Mouse (Mus musculus) CH12F3 (cell line): ENCODE data around the gene Sik3.

ENCODE experiments used
- in situ Hi-C: fragments of 300-500 bp; cut with MboI; formaldehyde crosslinking; loops from 2 replicates; pipeline ENCODE4 v1.14.3; 2020; ENCODE audit warnings: low sequenced_read_pairs

Sik3 gene

DNA sequence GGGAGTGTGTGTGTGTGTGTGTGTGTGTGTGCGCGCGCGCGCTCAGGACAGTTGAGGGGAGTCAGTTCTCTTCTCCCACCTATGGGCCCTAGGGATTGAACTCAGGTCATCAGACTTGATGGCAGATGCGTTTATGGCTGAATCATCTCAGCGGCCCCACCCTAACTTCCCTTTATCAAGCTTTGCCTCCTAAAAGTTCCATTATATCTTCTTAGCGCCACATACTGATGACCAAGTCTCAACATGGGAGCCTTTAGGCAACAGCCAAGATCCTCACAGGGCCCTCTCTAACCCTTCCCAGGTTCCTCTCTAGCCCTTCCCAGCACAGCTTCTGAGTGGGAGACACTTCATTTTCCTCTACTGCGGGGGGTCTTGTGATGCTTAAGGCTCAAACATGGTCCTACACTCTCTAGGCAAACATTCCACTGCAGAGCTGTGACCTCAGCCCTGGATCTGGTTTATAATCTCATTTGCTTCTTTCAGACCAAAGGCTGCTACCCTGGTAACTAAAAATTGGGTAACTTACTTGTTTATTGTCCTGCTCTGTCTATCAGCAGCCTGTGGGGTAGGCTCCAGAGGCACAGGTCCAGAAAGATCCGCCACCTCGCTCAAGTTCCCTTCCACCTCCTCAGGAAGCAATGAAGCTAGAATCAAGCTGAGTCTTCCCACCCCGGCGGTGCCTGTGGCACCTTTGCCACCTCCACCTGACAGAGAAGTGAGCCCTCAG, 204.3 kb downstream of the Sik3 start:
- in situ Hi-C loops = no loop called here

DNA sequence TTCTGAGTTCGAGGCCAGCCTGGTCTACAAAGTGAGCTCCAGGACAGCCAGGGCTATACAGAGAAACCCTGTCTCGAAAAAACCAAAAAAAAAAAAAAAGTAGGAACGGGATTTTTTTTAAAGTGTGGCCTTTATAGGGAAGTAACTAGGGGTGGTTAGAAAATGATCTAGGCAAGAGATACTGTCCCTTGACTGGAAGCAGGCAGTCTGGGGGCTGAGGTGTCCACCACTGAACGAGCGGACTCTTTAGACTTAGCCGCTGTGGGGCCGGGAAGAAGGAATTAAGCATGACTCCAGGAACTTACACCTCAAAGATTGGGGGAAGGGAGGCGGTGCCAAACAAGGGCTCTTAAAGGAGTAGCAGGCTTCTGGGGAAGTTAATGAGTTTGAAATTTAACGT, 205.6 kb downstream of the Sik3 start:
- in situ Hi-C loops = no loop called here

DNA sequence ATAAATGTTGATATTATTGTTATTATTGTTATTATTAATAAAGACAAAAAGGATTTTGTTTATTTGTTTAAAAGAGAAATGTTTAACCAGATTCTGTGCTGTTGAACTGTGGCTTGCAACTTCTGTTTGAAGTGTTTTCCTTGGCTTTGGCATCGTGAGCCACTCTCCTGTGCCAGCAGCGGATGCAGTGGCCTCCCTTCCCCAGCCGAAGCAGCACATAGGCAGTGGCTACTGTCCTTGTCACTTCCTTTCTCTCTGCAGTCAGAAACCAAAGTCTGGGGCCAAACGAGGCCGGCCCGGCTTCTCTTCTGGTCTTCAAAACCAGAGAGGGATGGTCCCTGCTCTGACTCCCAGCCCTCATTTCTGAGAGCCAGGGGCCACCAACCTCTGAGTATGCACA, 210.5 kb downstream of the Sik3 start:
- in situ Hi-C loops = no loop called here

DNA sequence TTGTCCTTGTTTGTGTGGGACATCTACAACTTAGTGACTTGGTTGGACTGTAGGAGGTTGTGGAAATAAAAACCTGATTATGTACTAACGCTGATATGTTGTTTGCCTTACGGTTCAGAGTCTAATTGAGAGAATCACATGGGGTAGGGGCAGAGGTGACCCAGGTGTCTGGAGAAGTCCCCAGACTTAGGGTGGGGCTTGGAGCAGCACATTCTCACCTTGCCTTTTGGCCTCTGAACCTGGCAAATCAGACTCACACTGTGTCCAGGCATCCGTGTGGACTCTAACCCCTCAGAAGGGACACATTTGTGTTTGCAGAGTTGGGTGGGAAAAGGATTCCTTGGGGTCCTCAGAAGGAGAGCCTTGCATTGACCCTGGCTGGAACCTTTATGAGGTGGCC, 211.5 kb downstream of the Sik3 start:
- in situ Hi-C loops = no loop called here

DNA sequence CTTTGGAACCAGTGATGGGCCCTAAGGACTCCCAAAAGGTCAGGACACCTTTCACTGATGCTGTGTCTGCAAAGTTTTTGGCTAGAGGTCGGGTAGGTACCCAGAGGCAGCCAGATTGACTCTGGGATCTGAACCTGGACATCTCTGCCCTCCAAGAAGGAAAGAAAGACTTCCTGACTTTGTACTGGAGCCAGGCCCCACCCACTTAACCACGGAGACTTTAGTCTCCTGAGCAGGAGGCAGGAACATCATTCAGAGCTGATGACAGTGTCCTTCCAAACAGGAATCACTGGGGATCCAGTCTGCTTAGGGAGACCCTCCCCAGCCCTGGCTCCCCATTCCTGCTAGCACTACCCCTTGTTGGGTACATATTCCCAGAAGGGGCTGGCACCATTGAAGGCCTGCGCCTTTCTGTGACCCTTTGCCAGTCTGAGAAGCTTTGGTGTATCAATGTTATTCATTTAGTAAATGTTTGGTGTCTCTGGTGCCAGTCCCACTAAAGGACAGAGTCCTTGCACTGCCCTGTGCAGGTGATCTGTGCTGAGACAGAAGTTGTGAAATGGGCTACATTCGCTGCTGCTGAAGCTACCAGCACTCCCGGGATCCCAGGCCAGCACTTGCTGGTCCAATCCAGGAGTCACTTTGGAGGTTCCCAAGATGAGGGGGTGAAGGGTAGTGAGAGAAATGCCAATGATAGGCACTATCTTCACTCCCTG, 212.5 kb downstream of the Sik3 start:
- in situ Hi-C loops = no loop called here

DNA sequence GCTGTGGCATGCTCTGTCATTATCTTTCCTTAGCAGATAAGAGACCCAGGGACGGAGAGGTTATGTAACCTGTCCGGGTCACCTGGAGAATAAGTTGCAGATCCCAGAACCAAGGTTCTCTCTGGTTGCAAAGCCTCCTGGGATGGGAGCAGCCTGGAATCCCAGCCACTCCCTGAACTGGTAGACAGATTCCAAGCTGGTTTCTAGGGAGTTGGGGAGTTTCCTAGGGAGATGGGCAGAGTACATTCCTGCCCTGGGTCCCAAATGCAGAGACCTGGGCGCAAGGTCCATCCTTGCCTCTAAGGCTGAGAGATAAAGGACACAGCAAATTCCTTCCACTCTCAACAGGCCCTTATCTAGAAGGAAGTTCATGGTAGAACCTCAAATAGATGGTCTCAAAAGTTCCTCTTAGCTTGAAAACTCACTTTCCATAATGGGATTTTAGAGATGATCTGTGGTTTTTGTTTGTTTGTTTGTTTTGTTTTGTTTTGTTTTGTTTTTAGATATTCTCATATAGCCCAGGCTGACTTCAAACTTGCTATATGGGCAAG, 214.5 kb downstream of the Sik3 start:
- in situ Hi-C loops = no loop called here

DNA sequence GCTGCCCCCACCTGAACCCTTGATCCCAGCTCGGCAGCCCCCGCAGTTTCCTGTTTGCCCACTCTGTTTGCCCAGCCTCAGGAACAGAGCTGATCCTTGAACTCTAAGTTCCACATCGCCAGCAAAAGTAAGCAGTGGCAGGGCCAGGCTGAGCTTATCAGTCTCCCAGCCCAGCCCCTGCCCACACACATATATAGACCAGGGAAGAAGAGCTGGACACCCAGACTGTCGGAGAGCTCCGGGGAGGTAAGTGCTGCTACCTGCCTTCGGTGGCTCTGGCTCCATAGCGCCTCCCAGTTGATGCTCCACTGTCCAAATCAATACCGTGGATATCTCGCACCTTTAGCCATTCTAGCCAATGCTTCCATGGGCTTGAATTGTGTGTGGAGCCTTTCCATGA, 215.9 kb downstream of the Sik3 start, which contains the start of gene Apoa1:
Apoa1 (plus strand) TSS at position 90 of the 400 bp plus-strand sequence.
- in situ Hi-C loops = no loop called here

DNA sequence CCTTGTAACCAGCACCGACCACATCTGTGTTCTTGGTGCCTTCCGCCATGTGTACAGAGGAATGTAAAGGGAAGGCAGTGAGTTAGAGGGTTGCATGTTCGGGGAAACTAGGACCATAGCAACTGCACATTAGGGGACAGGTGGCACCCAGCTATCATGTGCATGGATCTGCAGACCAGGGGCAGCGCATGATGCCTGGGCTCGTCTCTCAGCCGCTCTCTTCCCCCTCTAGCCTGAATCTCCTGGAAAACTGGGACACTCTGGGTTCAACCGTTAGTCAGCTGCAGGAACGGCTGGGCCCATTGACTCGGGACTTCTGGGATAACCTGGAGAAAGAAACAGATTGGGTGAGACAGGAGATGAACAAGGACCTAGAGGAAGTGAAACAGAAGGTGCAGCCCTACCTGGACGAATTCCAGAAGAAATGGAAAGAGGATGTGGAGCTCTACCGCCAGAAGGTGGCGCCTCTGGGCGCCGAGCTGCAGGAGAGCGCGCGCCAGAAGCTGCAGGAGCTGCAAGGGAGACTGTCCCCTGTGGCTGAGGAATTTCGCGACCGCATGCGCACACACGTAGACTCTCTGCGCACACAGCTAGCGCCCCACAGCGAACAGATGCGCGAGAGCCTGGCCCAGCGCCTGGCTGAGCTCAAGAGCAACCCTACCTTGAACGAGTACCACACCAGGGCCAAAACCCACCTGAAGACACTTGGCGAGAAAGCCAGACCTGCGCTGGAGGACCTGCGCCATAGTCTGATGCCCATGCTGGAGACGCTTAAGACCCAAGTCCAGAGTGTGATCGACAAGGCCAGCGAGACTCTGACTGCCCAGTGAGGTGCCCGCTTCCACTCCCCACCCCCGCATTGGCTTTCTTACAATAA, 217.2 kb downstream of the Sik3 start:
- in situ Hi-C loops = no loop called here

DNA sequence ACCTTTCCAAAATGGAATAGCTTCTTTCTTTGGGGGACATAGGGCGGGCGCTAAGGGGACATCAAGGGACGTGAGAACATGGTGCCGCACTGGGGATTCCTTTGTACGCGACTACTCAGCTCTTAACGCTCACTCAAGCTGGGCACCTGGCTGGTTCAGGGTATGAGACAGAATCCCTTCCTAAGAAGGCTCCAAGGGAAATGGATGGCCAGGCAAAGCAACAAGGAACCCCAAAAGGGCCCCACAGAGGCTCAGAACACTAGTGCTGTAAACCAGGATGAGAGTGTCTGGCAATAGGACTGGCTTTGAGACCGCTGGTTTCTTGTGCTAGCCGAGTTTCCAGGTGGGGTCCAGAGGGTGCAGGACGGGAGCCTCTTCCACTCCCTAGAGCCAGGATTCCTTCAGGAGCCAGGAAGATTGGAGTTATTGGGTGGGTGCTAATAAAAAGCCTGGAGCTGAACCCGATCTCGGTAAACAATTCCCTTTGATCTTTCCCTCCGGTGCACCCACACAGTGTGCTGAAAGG, 217.9 kb downstream of the Sik3 start:
- in situ Hi-C loops = no loop called here

DNA sequence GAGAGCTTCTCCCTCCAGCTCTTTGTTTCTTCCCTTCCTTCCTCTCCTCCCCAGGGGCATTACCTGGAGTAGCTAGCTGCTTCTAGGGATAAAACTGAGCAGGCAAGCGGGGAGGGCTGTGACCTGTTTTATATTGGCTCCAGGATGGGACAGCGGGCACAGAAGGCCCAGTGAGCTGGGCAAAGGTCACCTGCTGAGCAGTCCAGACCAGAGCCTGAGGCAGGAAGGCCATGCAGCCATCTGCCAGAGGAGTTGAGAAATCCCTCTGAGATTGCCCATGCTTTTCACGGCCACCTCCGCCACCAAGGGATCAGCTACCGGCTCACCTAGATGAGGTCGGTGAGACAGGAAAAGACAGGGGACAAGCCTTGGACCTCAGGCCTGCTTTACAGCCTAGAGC, 222.6 kb downstream of the Sik3 start:
- in situ Hi-C loops = no loop called here

DNA sequence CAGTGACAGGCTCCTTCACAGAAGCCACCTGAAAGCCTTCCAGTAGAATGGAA, 222.8 kb downstream of the Sik3 start, which contains the start of gene Apoc3:
Apoc3 (minus strand) TSS at position 41 of the 53 bp plus-strand sequence.
- in situ Hi-C loops = no loop called here

DNA sequence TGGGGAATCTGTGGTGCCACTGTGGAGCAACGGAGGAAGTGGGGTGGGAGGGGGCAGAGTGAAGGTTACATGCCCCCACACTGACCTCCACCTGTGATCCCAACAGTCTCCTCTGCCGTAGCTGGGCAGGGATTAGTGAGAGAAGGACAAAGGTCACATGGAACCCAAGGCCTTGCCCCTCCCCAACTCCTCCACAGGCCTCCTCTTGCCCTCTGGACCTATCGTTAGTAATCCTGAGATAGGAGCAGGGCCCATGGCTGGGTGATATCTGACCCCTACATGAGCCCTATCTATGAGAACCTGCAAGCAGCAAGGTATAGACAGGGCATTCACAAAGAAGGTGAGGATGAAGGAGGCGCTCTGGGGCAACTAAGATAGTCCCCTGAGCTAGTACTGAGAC, 223.0 kb downstream of the Sik3 start:
- in situ Hi-C loops = no loop called here

DNA sequence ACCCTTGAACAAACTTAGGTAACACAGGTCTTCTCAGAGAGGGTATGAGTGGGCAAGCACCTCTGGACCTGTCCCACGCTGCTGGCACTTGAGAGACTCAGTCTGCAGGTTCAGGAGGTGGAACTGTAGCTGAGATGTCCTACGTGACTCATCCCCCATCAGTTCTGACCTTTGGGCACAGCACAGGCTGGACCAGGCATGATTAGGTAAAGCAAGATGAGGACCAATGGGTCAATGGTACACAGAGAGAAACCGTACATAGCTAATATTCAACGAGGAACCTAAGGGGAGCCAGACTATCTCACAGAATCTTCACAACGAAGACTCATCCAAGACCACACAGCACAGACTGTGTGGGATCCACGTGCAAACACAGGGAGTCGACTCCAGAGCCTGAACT, 226.2 kb downstream of the Sik3 start:
- in situ Hi-C loops = no loop called here

DNA sequence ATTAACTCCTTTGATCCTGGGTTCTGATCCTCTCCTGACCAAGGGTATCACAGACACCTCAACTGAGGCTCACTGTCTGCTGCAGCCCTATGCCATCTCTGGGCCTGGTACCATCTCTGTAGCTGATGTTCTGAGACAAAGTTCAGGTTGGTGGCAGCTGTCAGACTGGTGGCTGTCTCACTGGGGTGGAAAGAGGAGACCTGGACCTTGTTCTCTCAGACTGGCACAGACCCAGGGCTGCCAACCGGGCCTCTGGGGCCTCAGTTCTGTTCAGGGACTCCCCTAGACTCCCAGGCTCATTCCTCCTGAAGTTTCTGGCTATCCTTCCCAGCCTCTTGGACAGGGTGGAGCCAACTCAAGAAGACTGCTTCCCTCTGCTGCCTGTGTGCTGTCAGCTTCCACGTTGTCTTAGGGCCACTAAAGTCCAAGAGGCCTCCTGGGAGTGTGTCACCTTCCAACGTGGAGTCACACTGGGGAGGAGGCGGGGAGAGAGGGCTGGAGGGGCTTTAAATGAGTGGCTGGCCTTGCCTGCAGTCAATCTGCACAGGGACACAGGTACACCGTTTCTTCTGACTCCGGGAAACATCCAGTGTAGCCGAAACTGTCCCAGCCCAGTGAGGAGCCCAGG, 228.0 kb downstream of the Sik3 start, which contains the start of gene Apoa4:
Apoa4 (plus strand) TSS at position 171 of the 628 bp plus-strand sequence.
- in situ Hi-C loops = no loop called here

DNA sequence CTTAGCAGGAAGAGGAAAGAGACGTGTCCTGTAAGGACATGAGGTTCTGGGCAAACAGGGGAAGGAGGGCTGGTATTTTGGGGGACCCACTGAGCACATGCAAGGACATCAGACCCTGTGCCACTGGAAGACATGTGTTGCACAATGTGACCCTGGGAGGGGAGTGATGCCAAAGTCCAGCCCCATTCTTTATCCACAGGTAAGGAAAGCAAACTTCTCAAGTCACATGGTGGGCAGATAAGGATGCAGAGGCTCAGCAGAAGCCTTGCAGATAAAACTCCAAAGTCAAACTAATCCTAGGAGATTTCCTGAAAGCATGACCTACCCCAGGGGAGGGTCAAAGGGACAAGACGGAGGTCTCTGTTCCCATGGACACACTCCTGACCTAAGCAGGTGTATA, 229.2 kb downstream of the Sik3 start:
- in situ Hi-C loops = no loop called here

DNA sequence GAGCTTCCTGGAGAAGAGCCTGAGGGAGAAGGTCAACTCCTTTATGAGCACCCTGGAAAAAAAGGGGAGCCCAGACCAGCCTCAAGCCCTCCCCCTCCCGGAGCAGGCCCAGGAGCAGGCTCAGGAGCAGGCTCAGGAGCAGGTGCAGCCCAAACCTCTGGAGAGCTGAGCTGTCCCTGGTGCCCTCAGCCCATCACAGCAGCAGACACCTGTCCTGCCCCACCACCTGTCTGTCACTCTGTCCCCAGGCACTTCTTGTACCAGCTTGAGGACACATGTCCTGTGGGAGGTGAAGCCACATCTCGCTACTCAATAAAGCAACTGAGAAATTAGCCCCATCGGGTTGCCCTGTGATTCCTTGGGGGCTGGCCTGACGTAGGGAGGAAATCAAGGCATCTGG, 230.5 kb downstream of the Sik3 start:
- in situ Hi-C loops = no loop called here

DNA sequence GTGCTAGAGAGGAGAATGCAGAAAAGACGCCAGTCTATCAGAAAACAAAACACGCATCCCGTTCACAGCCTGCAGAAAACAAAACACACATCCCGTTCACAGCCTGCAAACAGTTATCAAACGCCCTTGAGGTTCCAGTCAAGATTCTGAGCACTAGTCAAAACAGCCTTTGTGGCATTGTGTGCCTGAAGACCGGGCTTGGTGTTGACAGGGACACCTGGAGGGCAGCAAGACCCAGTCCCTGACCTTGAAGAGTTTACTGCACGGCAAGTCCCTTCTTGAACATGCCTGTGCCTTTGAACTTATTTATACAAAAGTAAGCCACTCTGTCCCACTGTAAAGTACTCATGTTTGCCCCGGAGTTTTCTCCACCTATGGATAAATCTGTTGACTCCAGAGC, 231.0 kb downstream of the Sik3 start:
- in situ Hi-C loops = no loop called here

DNA sequence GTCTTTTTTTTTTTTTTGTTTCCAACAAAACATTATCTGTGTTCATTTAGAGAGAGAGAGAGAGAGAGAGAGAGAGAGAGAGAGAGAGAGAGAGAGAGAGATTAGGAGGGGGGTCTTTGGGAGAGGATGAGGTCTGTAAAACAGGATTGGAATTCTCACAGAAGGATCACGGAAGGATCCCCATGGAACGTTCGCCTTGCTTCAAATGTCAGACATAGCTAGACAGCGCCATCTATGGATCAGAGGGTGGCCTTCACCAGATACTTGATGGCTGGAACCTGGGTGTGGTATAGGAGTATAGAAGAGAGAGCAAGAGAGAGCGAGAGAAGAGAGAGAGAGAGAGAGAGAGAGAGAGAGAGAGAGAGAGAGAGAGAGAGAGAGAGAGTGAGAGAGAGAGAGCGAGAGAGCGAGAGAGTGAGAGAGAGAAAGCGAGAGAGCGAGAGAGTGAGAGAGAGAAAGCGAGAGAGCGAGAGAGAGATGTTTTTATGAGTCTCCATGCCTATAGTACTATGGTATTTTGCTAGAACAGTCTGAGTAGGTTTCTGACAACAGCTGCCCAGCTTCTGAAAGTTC, 234.2 kb downstream of the Sik3 start:
- in situ Hi-C loops = no loop called here

DNA sequence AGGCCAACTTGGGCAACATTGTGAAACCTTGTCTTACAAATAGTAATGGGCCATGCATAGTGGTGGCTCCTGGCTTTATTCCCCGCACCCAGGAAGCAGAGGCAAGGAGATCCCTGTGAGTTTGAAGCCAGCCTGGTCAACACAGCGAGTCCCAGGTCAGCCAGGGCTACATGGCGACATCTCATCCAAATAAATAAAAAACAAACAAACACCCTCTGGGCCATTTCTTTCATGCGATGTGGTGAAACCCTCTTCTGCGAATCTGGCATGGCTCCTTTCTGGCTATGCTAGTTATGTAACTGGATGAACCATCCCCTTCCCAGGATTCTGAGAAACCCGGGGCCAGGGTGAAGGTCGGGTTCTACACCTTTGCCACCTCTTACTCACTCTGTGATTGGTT, 243.6 kb downstream of the Sik3 start:
- in situ Hi-C loops = no loop called here

DNA sequence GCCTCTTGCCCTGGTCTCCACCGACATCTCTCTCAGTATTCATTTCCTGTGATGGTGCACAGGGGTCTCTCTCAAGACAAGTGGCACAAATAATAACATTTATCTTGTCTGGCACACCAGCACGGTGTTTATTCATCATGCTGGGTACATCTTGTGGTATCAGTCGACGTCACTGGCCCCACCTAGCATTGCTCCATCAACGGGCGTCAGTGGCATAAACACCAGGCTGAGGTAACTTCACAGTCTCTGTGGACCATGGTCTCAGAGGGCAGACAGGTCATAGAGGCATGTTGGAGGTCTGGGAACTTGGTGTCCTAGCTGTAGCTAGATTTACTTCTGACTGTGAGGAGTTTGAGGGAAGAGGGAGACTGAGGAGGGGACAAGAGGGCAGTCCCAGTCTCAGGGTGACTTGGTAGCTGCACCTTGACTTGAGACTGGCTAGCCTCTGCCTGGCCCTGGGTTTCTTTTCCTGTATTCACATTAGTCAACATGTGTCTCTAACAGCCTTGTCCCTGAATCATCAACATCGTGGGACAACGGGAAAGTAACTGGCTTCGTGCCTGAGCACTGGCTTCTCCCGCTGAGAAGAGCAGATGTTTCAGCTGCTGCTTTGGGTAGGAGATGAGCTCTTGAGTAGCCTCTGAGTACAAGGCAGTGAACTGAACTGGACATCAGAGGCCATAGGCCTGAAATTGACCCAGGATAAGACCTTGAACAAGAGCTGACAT, 244.2 kb downstream of the Sik3 start:
- in situ Hi-C loops = no loop called here
